Mouse (Mus musculus): ENCODE measurements around the gene Olfr1423.

DNA sequence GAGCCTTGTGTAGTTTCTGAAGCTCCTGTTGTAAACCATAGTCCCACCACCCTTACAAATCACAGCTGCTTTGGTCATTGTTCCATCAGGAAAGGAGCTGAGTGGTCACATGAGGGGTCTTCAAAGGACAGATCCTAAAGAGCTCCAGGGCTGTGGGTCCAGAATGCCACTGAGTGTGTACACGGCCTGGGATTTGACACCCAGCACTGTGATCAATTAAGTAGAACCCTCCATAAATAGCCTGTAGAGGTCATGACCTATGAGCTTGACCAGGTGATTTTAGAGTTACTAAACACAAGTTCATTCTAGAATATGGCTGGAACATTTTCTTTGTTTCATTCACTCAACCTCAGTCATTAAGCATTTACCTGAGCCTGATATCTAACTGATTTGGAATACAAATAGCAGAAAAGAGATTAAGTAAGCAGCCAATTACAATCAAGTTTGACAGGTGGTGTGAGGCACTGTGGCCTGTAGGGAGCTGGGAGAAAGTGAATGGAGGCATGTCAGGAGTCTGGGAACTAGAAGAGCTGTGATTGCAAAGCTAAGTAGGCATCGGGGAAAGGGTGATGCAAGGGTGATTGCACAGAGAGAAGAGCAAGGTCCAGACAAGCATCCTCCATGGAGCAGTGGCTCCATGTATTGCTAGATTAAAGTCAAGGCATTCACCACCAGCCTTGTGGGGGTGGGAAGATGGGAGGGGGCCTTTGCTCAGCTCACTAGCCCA, 45.2 kb downstream of the Olfr1423 start:
- TF ChIP-seq POLR2A (IDR thresholded peaks at IDR 0.05; ENCODE audit: borderline replicate concordance, control insufficient read depth, low read depth, low read length): no peak
- no peak for TF ChIP-seq CTCF (IDR thresholded peaks at IDR 0.05; ENCODE audit: control insufficient read depth, insufficient read depth, low read length)
